ENCODE assay signal across 15 mouse cellular contexts in the genomic region with DNA sequence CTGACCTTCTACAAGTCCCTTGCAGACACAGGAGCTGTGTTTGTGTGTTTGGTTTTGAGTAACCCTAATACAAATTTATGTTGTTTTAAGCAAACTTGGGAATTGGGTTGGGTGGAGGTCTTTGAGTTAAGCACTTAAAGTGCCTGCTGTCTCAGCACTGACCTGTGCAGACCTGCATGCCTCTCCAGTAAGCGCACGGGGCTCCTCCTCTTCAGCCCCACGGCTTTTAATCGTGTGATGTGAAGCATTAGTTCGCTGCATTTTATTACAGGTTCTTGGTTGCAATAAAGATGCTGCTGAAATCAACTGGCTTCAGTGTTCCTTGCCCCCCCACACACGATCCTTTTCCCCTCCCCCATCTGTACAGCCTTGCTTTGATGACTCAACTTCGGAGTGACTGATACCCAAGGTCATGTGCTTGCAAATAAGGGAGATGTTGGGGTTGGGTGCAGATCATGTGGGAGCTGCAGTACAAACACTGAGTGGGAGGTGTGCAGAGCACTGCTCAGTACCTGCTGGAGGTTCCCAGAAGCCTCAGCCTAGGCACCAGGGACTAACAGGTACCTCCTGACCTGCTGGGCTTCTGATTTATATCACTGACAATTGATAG. TPM values are rescaled to one million over a fixed set of nuclear protein-coding genes. Genes with fewer than 3 reads are reported as not detected.
DNase-seq lines count a peak whose midpoint lies in the region; ATAC-seq lines count a peak whose summit lies in the region.
"Had no signal": no experiment of that assay in that cellular context is flagged by ENCODE, and none has a peak within 500 bp of the region (broad histone marks: within the 10 kb centered on the region; RNA-seq: fewer than 3 reads in every experiment).

No protein-coding gene starts in this region.

- H3K9me3 ChIP-seq in liver, embryonic 11.5 days (ENCODE audit: control insufficient read depth, low read length), result no peaks in the 10 kb centered on the region
- H3K9me3 ChIP-seq in hindbrain, embryonic 13.5 days, result no peaks in the 10 kb centered on the region
- H3K9me3 ChIP-seq in neural tube, embryonic 15.5 days (replicated peaks), result no peaks in the 10 kb centered on the region
- no peaks in the 10 kb centered on the region for H3K9me3 ChIP-seq in forebrain, embryonic 11.5 days (ENCODE audit: control insufficient read depth, low read length)
- H3K9me3 ChIP-seq: heart, embryonic 15.5 days had no signal

- peaks cover 2% of the 10 kb centered on the region for H3K4me1 ChIP-seq in liver, embryonic 11.5 days (replicated peaks; ENCODE audit: control insufficient read depth, insufficient read depth, low read length)
- no peaks in the 10 kb centered on the region for H3K4me1 ChIP-seq in hindbrain, embryonic 13.5 days (replicated peaks)
- no peaks in the 10 kb centered on the region for H3K4me1 ChIP-seq in neural tube, embryonic 15.5 days
- H3K4me1 ChIP-seq in forebrain, embryonic 11.5 days (replicated peaks; ENCODE audit: control insufficient read depth, insufficient read depth, low read length), result no peaks in the 10 kb centered on the region

- ATAC-seq in liver, embryonic 11.5 days (replicated peaks; ENCODE audit: low FRiP score), result peak; percentile 57
- no peak for ATAC-seq in hindbrain, embryonic 13.5 days (ENCODE audit: low FRiP score)
- no peak for ATAC-seq in neural tube, embryonic 15.5 days (ENCODE audit: low FRiP score)
- no peak for ATAC-seq in forebrain, embryonic 11.5 days (replicated peaks; ENCODE audit: low FRiP score)

- DNase-seq in urinary bladder, postnatal 14 days (ENCODE audit: low spot score), result peak; percentile 16
- no peak for DNase-seq in urinary bladder, postnatal 25 days (ENCODE audit: low spot score)
- DNase-seq in adrenal gland, adult 8-10 months, result peak; percentile 50
- no peak for DNase-seq in liver, embryonic 11.5 days (ENCODE audit: low spot score)
- DNase-seq in yolk sac, embryonic 10.5 days (ENCODE audit: low spot score), result peak; percentile 55
- DNase-seq in forebrain, embryonic 11.5 days (ENCODE audit: low spot score), result no peak
- DNase-seq: cerebellum, postnatal 36 days; kidney, adult 2 months; left cerebral cortex, postnatal 4 days; lung, postnatal 4 days; retina, postnatal 1 day had no signal

- WGBS in liver, embryonic 11.5 days, result 79% methylated on average over 7 of the region's 7 CpGs
- WGBS in hindbrain, embryonic 13.5 days, result 88% methylated on average over 7 of the region's 7 CpGs
- WGBS in neural tube, embryonic 15.5 days, result 78% methylated on average over 7 of the region's 7 CpGs
- 88% methylated on average over 7 of the region's 7 CpGs for WGBS in forebrain, embryonic 11.5 days

- no peak overlapping the region for H3K9ac ChIP-seq in liver, embryonic 11.5 days (ENCODE audit: low read depth, low read length)
- H3K9ac ChIP-seq in hindbrain, embryonic 13.5 days, result no peak overlapping the region
- H3K9ac ChIP-seq in neural tube, embryonic 15.5 days (replicated peaks), result no peak overlapping the region
- no peak overlapping the region for H3K9ac ChIP-seq in forebrain, embryonic 11.5 days (ENCODE audit: low read length)
- H3K9ac ChIP-seq: heart, embryonic 15.5 days had no signal

- H3K4me2 ChIP-seq in liver, embryonic 11.5 days, result no peak overlapping the region
- H3K4me2 ChIP-seq in hindbrain, embryonic 13.5 days, result no peak overlapping the region
- no peak overlapping the region for H3K4me2 ChIP-seq in neural tube, embryonic 15.5 days
- no peak overlapping the region for H3K4me2 ChIP-seq in forebrain, embryonic 11.5 days (ENCODE audit: low read depth, low read length, severe bottlenecking)
- H3K4me2 ChIP-seq: heart, embryonic 15.5 days had no signal

- H3K27me3 ChIP-seq in liver, embryonic 11.5 days (replicated peaks; ENCODE audit: control insufficient read depth, insufficient read depth, low read length), result no peaks in the 10 kb centered on the region
- H3K27me3 ChIP-seq in hindbrain, embryonic 13.5 days, result no peaks in the 10 kb centered on the region
- no peaks in the 10 kb centered on the region for H3K27me3 ChIP-seq in neural tube, embryonic 15.5 days (replicated peaks)
- H3K27me3 ChIP-seq in forebrain, embryonic 11.5 days (ENCODE audit: control insufficient read depth, insufficient read depth, low read length), result no peaks in the 10 kb centered on the region
- H3K27me3 ChIP-seq: heart, embryonic 15.5 days had no signal

- no peak overlapping the region for H3K27ac ChIP-seq in liver, embryonic 11.5 days (ENCODE audit: low read depth, low read length)
- no peak overlapping the region for H3K27ac ChIP-seq in hindbrain, embryonic 13.5 days
- H3K27ac ChIP-seq in neural tube, embryonic 15.5 days (replicated peaks), result no peak overlapping the region
- no peak overlapping the region for H3K27ac ChIP-seq in forebrain, embryonic 11.5 days (ENCODE audit: low read depth, low read length)
- H3K27ac ChIP-seq: heart, embryonic 15.5 days; layer of hippocampus, adult 2 months had no signal

- peaks cover 13% of the 10 kb centered on the region for H3K36me3 ChIP-seq in liver, embryonic 11.5 days (ENCODE audit: control insufficient read depth, insufficient read depth, low read length)
- peaks cover 51% of the 10 kb centered on the region for H3K36me3 ChIP-seq in hindbrain, embryonic 13.5 days
- H3K36me3 ChIP-seq in neural tube, embryonic 15.5 days, result peaks cover 34% of the 10 kb centered on the region
- H3K36me3 ChIP-seq in forebrain, embryonic 11.5 days (ENCODE audit: control insufficient read depth, insufficient read depth, low read length), result peaks cover under 1% of the 10 kb centered on the region; the same call in 1 of the 2 replicates

- no peak overlapping the region for H3K4me3 ChIP-seq in liver, embryonic 11.5 days (ENCODE audit: low read depth, low read length)
- no peak overlapping the region for H3K4me3 ChIP-seq in hindbrain, embryonic 13.5 days
- H3K4me3 ChIP-seq in neural tube, embryonic 15.5 days (replicated peaks), result no peak overlapping the region
- no peak overlapping the region for H3K4me3 ChIP-seq in forebrain, embryonic 11.5 days (ENCODE audit: low read depth, low read length)
- H3K4me3 ChIP-seq: heart, embryonic 15.5 days; layer of hippocampus, adult 2 months had no signal

RNA-seq across cellular contexts. Expression of a gene that starts 17.0 kb away (rescaled TPM):
- total RNA-seq in adrenal gland, adult 8-10 months (2022), result 10 to 100 TPM; 28.6 to 67.1 (median 44.5) TPM
- 12.0 and 15.0 TPM in 2 replicates for polyA plus RNA-seq in liver, embryonic 11.5 days (2014; fragmentation: Nextera tagmentation; extraction: Ambion mirVana)
- polyA plus RNA-seq in hindbrain, embryonic 13.5 days (2015; fragmentation: Nextera tagmentation; extraction: Ambion mirVana), result 9.7 TPM in 2 replicates
- polyA plus RNA-seq in neural tube, embryonic 15.5 days (2015; fragmentation: Nextera tagmentation; extraction: Ambion mirVana), result 15.1 and 17.8 TPM in 2 replicates
- polyA plus RNA-seq in forebrain, embryonic 11.5 days (2014; fragmentation: Nextera tagmentation; extraction: Ambion mirVana), result 14.9 and 15.8 TPM in 2 replicates

RNA-seq across cellular contexts. Expression of a gene that starts 52.1 kb away (rescaled TPM):
- total RNA-seq in adrenal gland, adult 8-10 months (2022), result 100 to 1,000 TPM in 3 of 4 experiments, 10 to 100 TPM in 1; 90.7 to 123 (median 113) TPM
- polyA plus RNA-seq in liver, embryonic 11.5 days (2014; fragmentation: Nextera tagmentation; extraction: Ambion mirVana), result 30.9 and 36.7 TPM in 2 replicates
- polyA plus RNA-seq in hindbrain, embryonic 13.5 days (2015; fragmentation: Nextera tagmentation; extraction: Ambion mirVana), result 36.8 and 39.3 TPM in 2 replicates
- 31.2 and 32.9 TPM in 2 replicates for polyA plus RNA-seq in neural tube, embryonic 15.5 days (2015; fragmentation: Nextera tagmentation; extraction: Ambion mirVana)
- 43.9 and 44.8 TPM in 2 replicates for polyA plus RNA-seq in forebrain, embryonic 11.5 days (2014; fragmentation: Nextera tagmentation; extraction: Ambion mirVana)

RNA-seq across cellular contexts. Expression of a gene that starts 56.7 kb away (rescaled TPM):
- total RNA-seq in adrenal gland, adult 8-10 months (2022), result 1 to 10 TPM in 3 of 4 experiments, under 1 TPM in 1; 0.84 to 4.0 (median 2.4) TPM
- polyA plus RNA-seq in liver, embryonic 11.5 days (2014; fragmentation: Nextera tagmentation; extraction: Ambion mirVana), result 4.8 and 5.5 TPM in 2 replicates
- 13.8 and 15.5 TPM in 2 replicates for polyA plus RNA-seq in hindbrain, embryonic 13.5 days (2015; fragmentation: Nextera tagmentation; extraction: Ambion mirVana)
- 7.9 and 8.9 TPM in 2 replicates for polyA plus RNA-seq in neural tube, embryonic 15.5 days (2015; fragmentation: Nextera tagmentation; extraction: Ambion mirVana)
- 81.2 and 83.8 TPM in 2 replicates for polyA plus RNA-seq in forebrain, embryonic 11.5 days (2014; fragmentation: Nextera tagmentation; extraction: Ambion mirVana)

Comparison
In these comparisons a context has a peak if more than half of its experiments do, and no peak if none do; other contexts are left out.
1. DNase-seq: peak in urinary bladder, postnatal 14 days (single experiment), adrenal gland, adult 8-10 months (single experiment) and yolk sac, embryonic 10.5 days (single experiment); none in urinary bladder, postnatal 25 days (single experiment), liver, embryonic 11.5 days (single experiment) and forebrain, embryonic 11.5 days (single experiment).